Mouse (Mus musculus) inflammation-experienced regulatory T-cells, adult 6 months (primary cell): ENCODE measurements around the gene Olfr830. TPM values are rescaled to one million over a fixed set of nuclear protein-coding genes. Genes with fewer than 3 reads are reported as not detected.
"Not testable (repeated sequence)": the region's sequence is repeated elsewhere in the genome, so short reads cannot be mapped to it uniquely, and the experiment has no call there.

Experiments used
- ATAC-seq: one replicate; pipeline ENCODE4 v1.8.0; 2017
- polyA plus RNA-seq, 3 experiments: library from polyadenylated mRNA; unstranded; fragments of 100-300 nt; shearing (Covaris generic); gene quantifications; one replicate each; pipeline ENCODE4 v1.2.1; 2017

Gene Olfr830
- not detected for polyA plus RNA-seq

DNA sequence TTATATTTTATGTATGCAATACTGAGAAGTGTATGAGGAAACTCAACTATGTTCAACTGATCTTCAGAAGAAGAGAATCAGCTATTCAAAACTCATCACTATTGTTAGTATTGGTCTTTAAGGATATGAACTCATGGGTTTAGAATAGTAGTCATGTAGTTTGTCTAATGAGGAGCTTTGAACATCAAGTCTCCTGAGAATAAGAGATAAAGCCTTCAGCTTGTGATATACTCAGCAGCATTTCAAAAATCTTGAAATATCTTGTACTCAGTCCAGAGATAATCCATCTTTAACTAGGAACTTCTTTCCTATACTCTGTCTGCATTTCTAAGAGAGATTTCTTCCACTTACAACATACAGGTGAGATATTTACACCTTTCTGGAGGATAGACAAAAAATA, at the start of gene Olfr830:
Gene Olfr830, plus strand, starts transcription at position 301 of the 400 bp plus-strand sequence.
- ATAC-seq: no peak

DNA sequence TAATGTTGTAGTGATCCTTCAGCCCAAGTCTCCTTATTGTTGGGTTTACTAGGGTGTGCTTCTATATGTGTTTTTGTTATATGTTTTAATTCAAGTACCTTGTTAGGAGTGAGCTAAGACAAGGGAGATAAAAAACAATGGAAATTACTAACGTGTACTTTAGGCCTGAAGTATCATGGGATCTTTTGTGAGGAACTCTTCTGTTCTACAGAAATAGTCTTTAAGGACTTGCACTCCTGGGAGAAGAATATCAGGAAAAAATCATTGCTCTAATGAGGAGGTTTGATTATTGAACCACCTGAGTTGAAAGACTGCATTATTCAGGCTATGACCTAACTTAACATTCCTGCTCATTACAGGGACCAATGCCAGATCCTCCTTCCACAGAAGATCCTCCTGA, 19.9 kb upstream of the Olfr830 start, which contains the start of gene Olfr829:
Gene Olfr829, plus strand, starts transcription at position 301 of the 400 bp plus-strand sequence.
- no peak for ATAC-seq

DNA sequence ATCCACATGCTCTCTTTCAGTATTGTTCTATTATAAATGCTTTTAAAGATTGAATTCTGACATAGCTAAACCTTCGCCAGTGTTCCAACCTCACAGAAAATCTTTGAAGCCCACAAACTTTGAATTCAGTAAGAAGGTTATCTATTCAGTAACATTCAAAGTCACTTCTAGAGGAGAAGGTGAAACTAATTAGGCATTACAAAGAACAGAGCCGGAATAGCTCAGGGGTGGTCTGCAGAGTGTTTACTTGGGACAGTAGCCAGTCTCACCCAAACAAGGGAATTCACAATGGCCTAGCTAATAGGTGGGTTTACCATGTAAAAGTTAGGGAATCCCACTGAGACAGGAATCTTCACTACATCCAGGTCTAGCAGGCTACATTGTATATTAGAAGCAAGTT, 33.2 kb downstream of the Olfr830 start:
- ATAC-seq: not testable (repeated sequence)

DNA sequence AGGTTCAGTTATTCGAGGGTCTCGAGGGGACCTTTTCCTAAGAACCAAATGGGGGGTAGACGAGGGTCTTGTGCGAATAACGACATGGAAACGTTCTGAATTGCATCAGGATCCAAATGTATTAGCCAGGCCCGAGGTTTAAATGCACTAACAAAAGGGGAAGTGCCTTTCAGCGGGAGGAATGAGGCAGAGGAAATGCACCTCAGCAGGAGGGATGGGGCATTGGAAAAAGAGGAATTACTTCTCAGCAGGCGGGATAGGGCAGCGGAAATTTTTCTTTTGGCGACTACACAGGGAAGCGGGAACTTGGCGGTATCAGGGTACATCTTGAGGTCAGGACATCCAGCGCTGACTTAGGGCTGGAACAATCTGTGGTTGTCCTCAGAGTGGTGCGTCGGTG, 53.4 kb downstream of the Olfr830 start:
- ATAC-seq: not testable (repeated sequence)

Other genes starting within 250 kb of the Olfr830 start
- gene Muc16, start 200.2 kb upstream of the Olfr830 start, polyA plus RNA-seq: under 1 TPM; 0.20 to 0.34 (median 0.33) TPM
- gene Olfr24, start 110.7 kb upstream of the Olfr830 start, polyA plus RNA-seq: not detected
- gene Olfr828, start 55.2 kb upstream of the Olfr830 start, polyA plus RNA-seq: not detected
- gene Olfr829, start 19.8 kb upstream of the Olfr830 start, polyA plus RNA-seq: not detected
- not detected for gene Olfr832, start 62.4 kb downstream of the Olfr830 start, polyA plus RNA-seq
- not detected for gene Olfr834, start 113.3 kb downstream of the Olfr830 start, polyA plus RNA-seq
- gene Olfr835, start 158.0 kb downstream of the Olfr830 start, polyA plus RNA-seq: not detected
- gene Olfr836, start 245.7 kb downstream of the Olfr830 start, polyA plus RNA-seq: not detected